Mouse (Mus musculus): Measurements from ENCODE around the gene Lhcgr.

The Lhcgr gene

GRCm38 (mm10) chr17:88763396-88764135, 28.2 kb downstream of the Lhcgr start:
- no peak for DNase-seq (ENCODE audit: low read depth, low spot score)
- no peaks in the 10 kb centered on the region for H3K27me3 ChIP-seq (ENCODE audit: control insufficient read depth, insufficient read depth, low read length, poor library complexity, severe bottlenecking)
- no peaks in the 10 kb centered on the region for H3K36me3 ChIP-seq (ENCODE audit: control insufficient read depth, insufficient read depth, low read length, poor library complexity, severe bottlenecking)

- H3K36me3 ChIP-seq (ENCODE audit: control insufficient read depth, insufficient read depth, low read length, poor library complexity, severe bottlenecking), result no peaks in the 10 kb centered on the region
These were observed 33.8 kb downstream of the Lhcgr start for GRCm38 (mm10) chr17:88758003-88758437.

GRCm38 (mm10) chr17:88755776-88756175, 36.0 kb downstream of the Lhcgr start:
- no peak for DNase-seq (ENCODE audit: low read depth, low spot score)
- Histone ChIP-seq H3K36me3 (ENCODE audit: control insufficient read depth, insufficient read depth, low read length, poor library complexity, severe bottlenecking) (no peaks in the 10 kb centered on the region), H3K27me3 (ENCODE audit: control insufficient read depth, insufficient read depth, low read length, poor library complexity, severe bottlenecking) (no peaks in the 10 kb centered on the region)

More at GRCm38 (mm10) chr17:88758003-88758437, 33.8 kb downstream of the Lhcgr start:
- DNase-seq (ENCODE audit: low read depth, low spot score), result no peak
- H3K27me3 ChIP-seq (ENCODE audit: control insufficient read depth, insufficient read depth, low read length, poor library complexity, severe bottlenecking), result no peaks in the 10 kb centered on the region

GRCm38 (mm10) chr17:88753472-88753857, 38.3 kb downstream of the Lhcgr start:
- no peak for DNase-seq (ENCODE audit: low read depth, low spot score)
- no peaks in the 10 kb centered on the region for H3K27me3 ChIP-seq (ENCODE audit: control insufficient read depth, insufficient read depth, low read length, poor library complexity, severe bottlenecking)
- no peaks in the 10 kb centered on the region for H3K36me3 ChIP-seq (ENCODE audit: control insufficient read depth, insufficient read depth, low read length, poor library complexity, severe bottlenecking)

- peak; percentile 58 for DNase-seq (ENCODE audit: low read depth, low spot score)
- Histone ChIP-seq H3K36me3 (ENCODE audit: control insufficient read depth, insufficient read depth, low read length, poor library complexity, severe bottlenecking) (no peaks in the 10 kb centered on the region), H3K27me3 (ENCODE audit: control insufficient read depth, insufficient read depth, low read length, poor library complexity, severe bottlenecking) (no peaks in the 10 kb centered on the region)
These were observed 38.8 kb downstream of the Lhcgr start for GRCm38 (mm10) chr17:88752827-88753471.

GRCm38 (mm10) chr17:88749646-88750045, 42.1 kb downstream of the Lhcgr start:
- no peak for DNase-seq (ENCODE audit: low read depth, low spot score)
- H3K27me3 ChIP-seq (ENCODE audit: control insufficient read depth, insufficient read depth, low read length, poor library complexity, severe bottlenecking), result no peaks in the 10 kb centered on the region
- no peaks in the 10 kb centered on the region for H3K36me3 ChIP-seq (ENCODE audit: control insufficient read depth, insufficient read depth, low read length, poor library complexity, severe bottlenecking)

- Histone ChIP-seq H3K27me3 (ENCODE audit: control insufficient read depth, insufficient read depth, low read length, poor library complexity, severe bottlenecking) (no peaks in the 10 kb centered on the region), H3K36me3 (ENCODE audit: control insufficient read depth, insufficient read depth, low read length, poor library complexity, severe bottlenecking) (no peaks in the 10 kb centered on the region)
- no peak for DNase-seq (ENCODE audit: low read depth, low spot score)
These were observed 85.5 kb downstream of the Lhcgr start for GRCm38 (mm10) chr17:88706231-88706649.

- H3K27me3 ChIP-seq (ENCODE audit: control insufficient read depth, insufficient read depth, low read length, poor library complexity, severe bottlenecking), result no peaks in the 10 kb centered on the region
- H3K36me3 ChIP-seq (ENCODE audit: control insufficient read depth, insufficient read depth, low read length, poor library complexity, severe bottlenecking), result no peaks in the 10 kb centered on the region
- DNase-seq (ENCODE audit: low read depth, low spot score), result no peak
These were observed 88.7 kb downstream of the Lhcgr start for GRCm38 (mm10) chr17:88703112-88703511.

- no peaks in the 10 kb centered on the region for H3K36me3 ChIP-seq (ENCODE audit: control insufficient read depth, insufficient read depth, low read length, poor library complexity, severe bottlenecking)
- H3K27me3 ChIP-seq (ENCODE audit: control insufficient read depth, insufficient read depth, low read length, poor library complexity, severe bottlenecking), result no peaks in the 10 kb centered on the region
- DNase-seq (ENCODE audit: low read depth, low spot score), result no peak
These were observed 89.4 kb downstream of the Lhcgr start for GRCm38 (mm10) chr17:88702345-88702744.

GRCm38 (mm10) chr17:88700901-88701300, 90.9 kb downstream of the Lhcgr start:
- DNase-seq (ENCODE audit: low read depth, low spot score), result peak; percentile 55
- H3K36me3 ChIP-seq (ENCODE audit: control insufficient read depth, insufficient read depth, low read length, poor library complexity, severe bottlenecking), result no peaks in the 10 kb centered on the region
- H3K27me3 ChIP-seq (ENCODE audit: control insufficient read depth, insufficient read depth, low read length, poor library complexity, severe bottlenecking), result no peaks in the 10 kb centered on the region

- H3K36me3 ChIP-seq (ENCODE audit: control insufficient read depth, insufficient read depth, low read length, poor library complexity, severe bottlenecking), result no peaks in the 10 kb centered on the region
- H3K27me3 ChIP-seq (ENCODE audit: control insufficient read depth, insufficient read depth, low read length, poor library complexity, severe bottlenecking), result no peaks in the 10 kb centered on the region
- no peak for DNase-seq (ENCODE audit: low read depth, low spot score)
These were observed 95.0 kb downstream of the Lhcgr start for GRCm38 (mm10) chr17:88696656-88697333.

GRCm38 (mm10) chr17:88688226-88688625, 103.6 kb downstream of the Lhcgr start:
- Histone ChIP-seq H3K27me3 (ENCODE audit: control insufficient read depth, insufficient read depth, low read length, poor library complexity, severe bottlenecking) (no peaks in the 10 kb centered on the region), H3K36me3 (ENCODE audit: control insufficient read depth, insufficient read depth, low read length, poor library complexity, severe bottlenecking) (no peaks in the 10 kb centered on the region)
- DNase-seq (ENCODE audit: low read depth, low spot score), result no peak

- H3K27me3 ChIP-seq (ENCODE audit: control insufficient read depth, insufficient read depth, low read length, poor library complexity, severe bottlenecking), result no peaks in the 10 kb centered on the region
- H3K36me3 ChIP-seq (ENCODE audit: control insufficient read depth, insufficient read depth, low read length, poor library complexity, severe bottlenecking), result no peaks in the 10 kb centered on the region
- no peak for DNase-seq (ENCODE audit: low read depth, low spot score)
These were observed 116.2 kb downstream of the Lhcgr start for GRCm38 (mm10) chr17:88675310-88676309.

GRCm38 (mm10) chr17:88670800-88671199, 121.0 kb downstream of the Lhcgr start:
- Histone ChIP-seq H3K27me3 (ENCODE audit: control insufficient read depth, insufficient read depth, low read length, poor library complexity, severe bottlenecking) (no peaks in the 10 kb centered on the region), H3K36me3 (ENCODE audit: control insufficient read depth, insufficient read depth, low read length, poor library complexity, severe bottlenecking) (no peaks in the 10 kb centered on the region)
- no peak for DNase-seq (ENCODE audit: low read depth, low spot score)

Measured in splenic B cell, adult 2 months (primary cell).